Mouse (Mus musculus): ENCODE results near the gene Phyhd1.

Phyhd1 gene

GRCm38 (mm10) chr2:30285416-30286181, 19.6 kb downstream of the Phyhd1 start:
- DNase-seq (ENCODE audit: low spot score), result no peak

- DNase-seq (ENCODE audit: low spot score), result peak; percentile 91
Measured at GRCm38 (mm10) chr2:30286192-30287026, 20.4 kb downstream of the Phyhd1 start, which contains the start of the genes Dolk and Nup188. Gene Dolk (minus strand): TSS chr2:30286334. Gene Nup188 (plus strand): TSS chr2:30286397.

GRCm38 (mm10) chr2:30287027-30287373, 21.0 kb downstream of the Phyhd1 start:
- DNase-seq (ENCODE audit: low spot score), result no peak

- DNase-seq (ENCODE audit: low spot score), result no peak
Measured at GRCm38 (mm10) chr2:30299525-30299924, 33.5 kb downstream of the Phyhd1 start.

- DNase-seq (ENCODE audit: low spot score), result no peak
Measured at GRCm38 (mm10) chr2:30299966-30300365, 34.0 kb downstream of the Phyhd1 start.

- no peak for DNase-seq (ENCODE audit: low spot score)
Measured at GRCm38 (mm10) chr2:30306087-30306486, 40.1 kb downstream of the Phyhd1 start.

- DNase-seq (ENCODE audit: low spot score), result no peak
Measured at GRCm38 (mm10) chr2:30309351-30309750, 43.3 kb downstream of the Phyhd1 start.

GRCm38 (mm10) chr2:30311481-30311880, 45.5 kb downstream of the Phyhd1 start:
- no peak for DNase-seq (ENCODE audit: low spot score)

GRCm38 (mm10) chr2:30316136-30316535, 50.1 kb downstream of the Phyhd1 start:
- DNase-seq (ENCODE audit: low spot score), result no peak

GRCm38 (mm10) chr2:30316955-30317354, 51.0 kb downstream of the Phyhd1 start:
- DNase-seq (ENCODE audit: low spot score), result no peak

GRCm38 (mm10) chr2:30319260-30319659, 53.3 kb downstream of the Phyhd1 start:
- DNase-seq (ENCODE audit: low spot score), result no peak

- DNase-seq (ENCODE audit: low spot score), result no peak
Measured at GRCm38 (mm10) chr2:30323111-30323510, 57.1 kb downstream of the Phyhd1 start.

- DNase-seq (ENCODE audit: low spot score), result no peak
Measured at GRCm38 (mm10) chr2:30325296-30325695, 59.3 kb downstream of the Phyhd1 start.

GRCm38 (mm10) chr2:30327276-30327675, 61.3 kb downstream of the Phyhd1 start:
- DNase-seq (ENCODE audit: low spot score), result no peak

GRCm38 (mm10) chr2:30328791-30329190, 62.8 kb downstream of the Phyhd1 start:
- no peak for DNase-seq (ENCODE audit: low spot score)

Data from ovary, adult 18-20 months (tissue).